Mouse (Mus musculus): ENCODE measurements around the gene Trp53i11. TPM values are rescaled to one million over a fixed set of nuclear protein-coding genes. Genes with fewer than 3 reads are reported as not detected.

Gene Trp53i11
- total and polyA plus RNA-seq, 3 experiments: not detected

GRCm38 (mm10) chr2:93203682-93204081, 16.3 kb downstream of the Trp53i11 start:
- Histone ChIP-seq H3K36me3 (ENCODE audit: control insufficient read depth in 1 of 2, insufficient read depth in 2 of 2, low read length in 2 of 2) (no peaks in the 10 kb centered on the region), H3K4me1 (ENCODE audit: control insufficient read depth in 1 of 2, insufficient read depth in 2 of 2, low read length in 2 of 2) (no peaks in the 10 kb centered on the region)
- no peak for TF ChIP-seq UBTF (IDR thresholded peaks at IDR 0.05; ENCODE audit: borderline replicate concordance, insufficient read depth, low read depth, low read length)
- TF ChIP-seq GABPA (IDR thresholded peaks at IDR 0.05; ENCODE audit: low read depth, low read length): no peak
- TF ChIP-seq RCOR1 (IDR thresholded peaks at IDR 0.05; ENCODE audit: low read depth, low read length): no peak
- TF ChIP-seq JUND (IDR thresholded peaks at IDR 0.05; ENCODE audit: low read depth, low read length): no peak
- peak in 2 of 3 experiments; percentile 41 to 57; a peak in 4 of 6 replicates for TF ChIP-seq CTCF (IDR thresholded peaks at IDR 0.05 in 2 of 3, conservative IDR thresholded peaks at IDR 0.05 in 1 of 3; ENCODE audit: control insufficient read depth in 1 of 3, insufficient read depth in 1 of 3, low read depth in 2 of 3, low read length in 3 of 3, poor library complexity in 1 of 3, severe bottlenecking in 1 of 3)
- TF ChIP-seq MYB (IDR thresholded peaks at IDR 0.05; ENCODE audit: low read depth, low read length): no peak
- no peak for TF ChIP-seq EP300 (IDR thresholded peaks at IDR 0.05; ENCODE audit: low read depth in 1 of 2, low read length in 2 of 2)
- TF ChIP-seq SMC3 (IDR thresholded peaks at IDR 0.05; ENCODE audit: low read depth, low read length): peak; percentile 29; the same call in 1 of the 2 replicates
- TF ChIP-seq TBP (IDR thresholded peaks at IDR 0.05; ENCODE audit: low read depth, low read length): no peak
- TF ChIP-seq NELFE (IDR thresholded peaks at IDR 0.05; ENCODE audit: low read depth, low read length): no peak
- TF ChIP-seq HCFC1 (IDR thresholded peaks at IDR 0.05; ENCODE audit: low read depth, low read length): no peak
- TF ChIP-seq E2F4 (IDR thresholded peaks at IDR 0.05; ENCODE audit: borderline replicate concordance, low read depth, low read length): no peak
- TF ChIP-seq MXI1 (IDR thresholded peaks at IDR 0.05; ENCODE audit: low read depth, low read length): no peak

DNA sequence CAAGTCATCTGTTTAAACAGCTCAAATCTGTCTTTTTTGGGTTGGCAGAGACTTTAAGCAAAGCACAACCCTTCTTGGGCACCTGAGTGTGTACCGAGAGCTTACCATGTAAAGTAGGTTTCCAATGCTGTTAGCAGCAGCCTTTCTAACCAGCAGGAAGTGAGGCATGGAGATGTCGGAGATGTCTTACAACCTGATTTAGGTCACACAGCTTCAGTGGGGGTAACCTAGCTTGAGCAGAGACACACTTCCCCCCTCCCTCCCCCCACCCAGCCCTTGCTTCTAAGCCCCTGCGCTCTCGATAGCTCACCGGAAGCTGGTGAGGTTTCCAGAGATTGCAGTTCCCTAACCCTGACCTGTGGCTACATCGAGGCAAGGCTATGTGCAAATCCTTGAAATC, 17.2 kb downstream of the Trp53i11 start:
- Histone ChIP-seq H3K4me1 (ENCODE audit: control insufficient read depth in 1 of 2, insufficient read depth in 2 of 2, low read length in 2 of 2) (no peaks in the 10 kb centered on the region), H3K36me3 (ENCODE audit: control insufficient read depth in 1 of 2, insufficient read depth in 2 of 2, low read length in 2 of 2) (no peaks in the 10 kb centered on the region), H3K9ac (ENCODE audit: control insufficient read depth, low read depth, low read length, poor library complexity, severe bottlenecking) (no peak overlapping the region), H3K27ac (ENCODE audit: control insufficient read depth, low read depth, low read length) (no peak overlapping the region), H3K79me2 (ENCODE audit: control insufficient read depth, insufficient read depth, low read length, poor library complexity) (no peaks in the 10 kb centered on the region), H3K4me3 (ENCODE audit: control insufficient read depth in 1 of 2, insufficient read depth in 1 of 2, low read depth in 2 of 2, low read length in 2 of 2) (no peak overlapping the region), H3K27me3 (ENCODE audit: control insufficient read depth in 1 of 2, insufficient read depth in 2 of 2, low read length in 2 of 2) (peaks cover 0 to 1% of the 10 kb centered on the region in 2 experiments; a peak in 2 of 4 replicates), H3K9me3 (replicated peaks; ENCODE audit: insufficient read depth, low read length) (no peaks in the 10 kb centered on the region)
- no peak for TF ChIP-seq NRF1 (IDR thresholded peaks at IDR 0.05; ENCODE audit: insufficient read depth, low read depth, low read length, poor library complexity, severe bottlenecking)
- TF ChIP-seq RAD21 (IDR thresholded peaks at IDR 0.05; ENCODE audit: low read depth, low read length): no peak
- TF ChIP-seq ELF1 (IDR thresholded peaks at IDR 0.05; ENCODE audit: low read depth, low read length): no peak
- TF ChIP-seq CHD2 (IDR thresholded peaks at IDR 0.05; ENCODE audit: low read length): no peak
- no peak for TF ChIP-seq UBTF (IDR thresholded peaks at IDR 0.05; ENCODE audit: borderline replicate concordance, insufficient read depth, low read depth, low read length)
- TF ChIP-seq NELFE (IDR thresholded peaks at IDR 0.05; ENCODE audit: low read depth, low read length): no peak
- no peak for TF ChIP-seq GATA1 (IDR thresholded peaks at IDR 0.05; ENCODE audit: low read depth, low read length)
- TF ChIP-seq MYB (IDR thresholded peaks at IDR 0.05; ENCODE audit: low read depth, low read length): no peak
- no peak for TF ChIP-seq TAL1 (IDR thresholded peaks at IDR 0.05; ENCODE audit: low read length)
- no peak for TF ChIP-seq KAT2A (conservative IDR thresholded peaks at IDR 0.05; ENCODE audit: low read depth, low read length)
- no peak for TF ChIP-seq JUND (IDR thresholded peaks at IDR 0.05; ENCODE audit: low read depth, low read length)
- TF ChIP-seq SMC3 (IDR thresholded peaks at IDR 0.05; ENCODE audit: low read depth, low read length): no peak
- no peak for TF ChIP-seq ETS1 (IDR thresholded peaks at IDR 0.05; ENCODE audit: low read depth, low read length)
- TF ChIP-seq ZC3H11A (IDR thresholded peaks at IDR 0.05; ENCODE audit: low read depth, low read length): no peak
- TF ChIP-seq MEF2A (IDR thresholded peaks at IDR 0.05; ENCODE audit: extremely low read depth, insufficient replicate concordance, low read depth, low read length, poor library complexity, severe bottlenecking): no peak
- TF ChIP-seq RCOR1 (IDR thresholded peaks at IDR 0.05; ENCODE audit: low read depth, low read length): no peak
- no peak for TF ChIP-seq BHLHE40 (IDR thresholded peaks at IDR 0.05; ENCODE audit: borderline replicate concordance, low read depth, low read length)
- TF ChIP-seq POLR2AphosphoS5 (IDR thresholded peaks at IDR 0.05; ENCODE audit: borderline replicate concordance, low read depth, low read length): no peak
- no peak for TF ChIP-seq CTCF (IDR thresholded peaks at IDR 0.05 in 2 of 3, conservative IDR thresholded peaks at IDR 0.05 in 1 of 3; ENCODE audit: control insufficient read depth in 1 of 3, insufficient read depth in 1 of 3, low read depth in 2 of 3, low read length in 3 of 3, poor library complexity in 1 of 3, severe bottlenecking in 1 of 3)
- no peak for DNase-seq (ENCODE audit: low read depth, low spot score)

More at GRCm38 (mm10) chr2:93203682-93204081, 16.3 kb downstream of the Trp53i11 start:
- H3K27ac ChIP-seq (ENCODE audit: control insufficient read depth, low read depth, low read length): no peak overlapping the region
- H3K4me3 ChIP-seq (ENCODE audit: control insufficient read depth in 1 of 2, insufficient read depth in 1 of 2, low read depth in 2 of 2, low read length in 2 of 2): no peak overlapping the region
- peaks cover 0 to 1% of the 10 kb centered on the region in 2 experiments; a peak in 2 of 4 replicates for H3K27me3 ChIP-seq (ENCODE audit: control insufficient read depth in 1 of 2, insufficient read depth in 2 of 2, low read length in 2 of 2)
- H3K79me2 ChIP-seq (ENCODE audit: control insufficient read depth, insufficient read depth, low read length, poor library complexity): no peaks in the 10 kb centered on the region
- peak; percentile 10 for DNase-seq (ENCODE audit: low read depth, low spot score)
- H3K9ac ChIP-seq (ENCODE audit: control insufficient read depth, low read depth, low read length, poor library complexity, severe bottlenecking): no peak overlapping the region
- no peaks in the 10 kb centered on the region for H3K9me3 ChIP-seq (replicated peaks; ENCODE audit: insufficient read depth, low read length)
